Mouse (Mus musculus) gastrocnemius, postnatal 36 days (tissue): ENCODE measurements around the gene Klhl22. TPM values are rescaled to one million over a fixed set of nuclear protein-coding genes. Genes with fewer than 3 reads are reported as not detected.

ENCODE experiments used
- DNase-seq, 2 experiments: peaks; one replicate each; pipeline ENCODE4 v3.0.0; 2022
- intact Hi-C: fragments of 180-260 bp; cut with DNase I; formaldehyde crosslinking; loops from one replicate; pipeline ENCODE4 v1.15.1; 2025
- total RNA-seq, 2 experiments: library from RNA; stranded (reverse); gene quantifications; 2 replicates each; pipeline ENCODE4 v1.2.3; 2021

Gene Klhl22
- total RNA-seq, 2 experiments from 2014 or later, result 16.8 to 20.9 TPM

- DNase-seq, result no peak
- intact Hi-C loops, result no loop called here
Measured at GRCm38 (mm10) chr16:17828867-17829266, 69.4 kb downstream of the Klhl22 start.

- intact Hi-C loops, result no loop called here
- no peak for DNase-seq
Measured at GRCm38 (mm10) chr16:17830385-17831178, 71.2 kb downstream of the Klhl22 start.

- intact Hi-C loops, result no loop called here
Measured at GRCm38 (mm10) chr16:17831781-17832180, 72.4 kb downstream of the Klhl22 start.

GRCm38 (mm10) chr16:17832821-17833220 is 73.4 kb downstream of the Klhl22 start, which contains the start of gene B830017H08Rik:
Gene B830017H08Rik (plus strand): TSS chr16:17833121.
- intact Hi-C loops, result no loop called here
- DNase-seq, result no peak

More at GRCm38 (mm10) chr16:17831781-17832180, 72.4 kb downstream of the Klhl22 start:
- no peak for DNase-seq

- intact Hi-C loops, result no loop called here
- DNase-seq, result no peak
Measured at GRCm38 (mm10) chr16:17833321-17833680, 73.9 kb downstream of the Klhl22 start.

- intact Hi-C loops, result no loop called here
- DNase-seq, result no peak
Measured at GRCm38 (mm10) chr16:17833681-17834399, 74.4 kb downstream of the Klhl22 start.

- no peak for DNase-seq
- intact Hi-C loops, result no loop called here
Measured at GRCm38 (mm10) chr16:17834543-17834942, 75.1 kb downstream of the Klhl22 start.

GRCm38 (mm10) chr16:17835481-17835880 is 76.1 kb downstream of the Klhl22 start:
- no peak for DNase-seq
- intact Hi-C loops, result no loop called here

- intact Hi-C loops, result no loop called here
- DNase-seq, result no peak
Measured at GRCm38 (mm10) chr16:17838051-17838450, 78.6 kb downstream of the Klhl22 start, which contains the start of gene Car15. Gene Car15 (minus strand): TSS chr16:17838364.

- intact Hi-C loops, result no loop called here
- DNase-seq, result peak; percentile 35 to 39
Measured at GRCm38 (mm10) chr16:17839976-17840375, 80.6 kb downstream of the Klhl22 start.

- no peak for DNase-seq
- intact Hi-C loops, result no loop called here
Measured at GRCm38 (mm10) chr16:17842437-17842836, 83.0 kb downstream of the Klhl22 start.

Other genes with a start within 250 kb of the Klhl22 start
- gene Thap7, start 228.5 kb upstream of the Klhl22 start, total RNA-seq, result 10 to 100 TPM; 12.8 to 14.4 TPM
- gene Lrrc74b, start 198.4 kb upstream of the Klhl22 start, total RNA-seq, result 1 to 10 TPM; 1.0 to 1.6 TPM
- 1 to 10 TPM; 8.0 to 9.3 TPM for gene P2rx6, start 197.7 kb upstream of the Klhl22 start, total RNA-seq
- gene Slc7a4, start 176.4 kb upstream of the Klhl22 start, total RNA-seq, result under 1 TPM in 1 of 2 experiments, not detected in 1; 0.12 TPM
- 10 to 100 TPM in 1 of 2 experiments, 1 to 10 TPM in 1; 9.4 to 13.1 TPM for gene Smpd4, start 140.3 kb upstream of the Klhl22 start, total RNA-seq
- gene Ccdc74a, start 113.1 kb upstream of the Klhl22 start, total RNA-seq, result under 1 TPM in 1 of 2 experiments, not detected in 1; 0.82 TPM
- 10 to 100 TPM; 16.5 to 20.0 TPM for gene Med15, start 26.7 kb upstream of the Klhl22 start, total RNA-seq
- 1 to 10 TPM; 3.6 to 4.5 TPM for gene Scarf2, start 37.7 kb downstream of the Klhl22 start, total RNA-seq
- not detected for gene B830017H08Rik, start 73.5 kb downstream of the Klhl22 start, total RNA-seq
- gene Car15, start 78.7 kb downstream of the Klhl22 start, total RNA-seq, result 1 to 10 TPM in 1 of 2 experiments, under 1 TPM in 1; 0.74 to 1.1 TPM
- under 1 TPM; 0.20 TPM for gene Gm20518, start 132.1 kb downstream of the Klhl22 start, total RNA-seq
- gene Tssk1, start 134.6 kb downstream of the Klhl22 start, total RNA-seq, result under 1 TPM in 1 of 2 experiments, not detected in 1; 0.08 TPM
- gene Dgcr2, start 138.9 kb downstream of the Klhl22 start, total RNA-seq, result 10 to 100 TPM; 21.0 to 25.8 TPM
- not detected for gene Tssk2, start 139.0 kb downstream of the Klhl22 start, total RNA-seq
- 1 to 10 TPM; 5.2 to 7.2 TPM for gene Ess2, start 151.7 kb downstream of the Klhl22 start, total RNA-seq
- not detected for gene Gsc2, start 155.4 kb downstream of the Klhl22 start, total RNA-seq
- gene Slc25a1, start 168.6 kb downstream of the Klhl22 start, total RNA-seq, result 1 to 10 TPM; 2.7 to 5.5 TPM
- not detected for gene Vpreb2, start 220.8 kb downstream of the Klhl22 start, total RNA-seq